Mouse (Mus musculus): ENCODE results near the gene Acr. TPM values are rescaled to one million over a fixed set of nuclear protein-coding genes. Genes with fewer than 3 reads are reported as not detected.

The Acr gene
- polyA plus RNA-seq, 1 experiment from 2014 or later = not detected

- Histone ChIP-seq H3K27me3 (ENCODE audit: control insufficient read depth, insufficient read depth, low read length) (no peaks in the 10 kb centered on the region), H3K27ac (ENCODE audit: low read length) (no peak overlapping the region), H3K9ac (ENCODE audit: low read length) (no peak overlapping the region), H3K4me1 (ENCODE audit: control insufficient read depth, insufficient read depth, low read length) (no peaks in the 10 kb centered on the region), H3K36me3 (ENCODE audit: control insufficient read depth, insufficient read depth, low read length) (no peaks in the 10 kb centered on the region), H3K4me3 (replicated peaks; ENCODE audit: low read length) (no peak overlapping the region), H3K4me2 (ENCODE audit: low read depth, low read length) (no peak overlapping the region), H3K9me3 (replicated peaks; ENCODE audit: control insufficient read depth, low read length) (no peaks in the 10 kb centered on the region)
- 85% methylated on average over 10 of the region's 10 CpGs for WGBS
- no peak for ATAC-seq (ENCODE audit: insufficient read depth, low FRiP score)
These were observed 34.3 kb upstream of the Acr start for GRCm38 (mm10) chr15:89533843-89534207.

- ATAC-seq (ENCODE audit: insufficient read depth, low FRiP score) = no peak
- no peaks in the 10 kb centered on the region for H3K36me3 ChIP-seq (ENCODE audit: control insufficient read depth, insufficient read depth, low read length)
- no peaks in the 10 kb centered on the region for H3K9me3 ChIP-seq (replicated peaks; ENCODE audit: control insufficient read depth, low read length)
- no peaks in the 10 kb centered on the region; the same call in 1 of the 2 replicates for H3K27me3 ChIP-seq (ENCODE audit: control insufficient read depth, insufficient read depth, low read length)
- no peak overlapping the region for H3K4me3 ChIP-seq (replicated peaks; ENCODE audit: low read length)
- no peak overlapping the region for H3K4me2 ChIP-seq (ENCODE audit: low read depth, low read length)
- no peak overlapping the region for H3K9ac ChIP-seq (ENCODE audit: low read length)
- 90% methylated on average over 7 of the region's 7 CpGs for WGBS
- H3K27ac ChIP-seq (ENCODE audit: low read length) = no peak overlapping the region
- H3K4me1 ChIP-seq (ENCODE audit: control insufficient read depth, insufficient read depth, low read length) = no peaks in the 10 kb centered on the region
These were observed 24.0 kb upstream of the Acr start for GRCm38 (mm10) chr15:89544171-89544570.

- Histone ChIP-seq H3K9ac (ENCODE audit: low read length) (no peak overlapping the region), H3K9me3 (replicated peaks; ENCODE audit: control insufficient read depth, low read length) (no peaks in the 10 kb centered on the region), H3K4me2 (ENCODE audit: low read depth, low read length) (peak overlapping the region; percentile 49), H3K4me1 (ENCODE audit: control insufficient read depth, insufficient read depth, low read length) (no peaks in the 10 kb centered on the region), H3K4me3 (replicated peaks; ENCODE audit: low read length) (peak overlapping the region; percentile 24; the same call in 1 of the 2 replicates), H3K36me3 (ENCODE audit: control insufficient read depth, insufficient read depth, low read length) (no peaks in the 10 kb centered on the region), H3K27me3 (ENCODE audit: control insufficient read depth, insufficient read depth, low read length) (no peaks in the 10 kb centered on the region; the same call in 1 of the 2 replicates), H3K27ac (ENCODE audit: low read length) (no peak overlapping the region)
- no peak for ATAC-seq (ENCODE audit: insufficient read depth, low FRiP score)
- WGBS = 60% methylated on average over 8 of the region's 8 CpGs
These were observed 20.8 kb upstream of the Acr start for GRCm38 (mm10) chr15:89547321-89547720.

- H3K4me2 ChIP-seq (ENCODE audit: low read depth, low read length) = peak overlapping the region; percentile 49
- peak overlapping the region; percentile 24 for H3K4me3 ChIP-seq (replicated peaks; ENCODE audit: low read length)
- ATAC-seq (ENCODE audit: insufficient read depth, low FRiP score) = peak; percentile 48; the same call in 1 of the 2 replicates
- no peaks in the 10 kb centered on the region for H3K4me1 ChIP-seq (ENCODE audit: control insufficient read depth, insufficient read depth, low read length)
- peak overlapping the region; percentile 34; the same call in 1 of the 2 replicates for H3K9ac ChIP-seq (ENCODE audit: low read length)
- 33% methylated on average over 58 of the region's 58 CpGs for WGBS
- H3K27ac ChIP-seq (ENCODE audit: low read length) = no peak overlapping the region
- H3K9me3 ChIP-seq (replicated peaks; ENCODE audit: control insufficient read depth, low read length) = no peaks in the 10 kb centered on the region
- H3K27me3 ChIP-seq (ENCODE audit: control insufficient read depth, insufficient read depth, low read length) = no peaks in the 10 kb centered on the region; the same call in 1 of the 2 replicates
- no peaks in the 10 kb centered on the region for H3K36me3 ChIP-seq (ENCODE audit: control insufficient read depth, insufficient read depth, low read length)
These were observed 20.1 kb upstream of the Acr start for GRCm38 (mm10) chr15:89547824-89548601.

- Histone ChIP-seq H3K36me3 (ENCODE audit: control insufficient read depth, insufficient read depth, low read length) (no peaks in the 10 kb centered on the region), H3K9me3 (replicated peaks; ENCODE audit: control insufficient read depth, low read length) (no peaks in the 10 kb centered on the region), H3K4me3 (replicated peaks; ENCODE audit: low read length) (no peak overlapping the region), H3K4me2 (ENCODE audit: low read depth, low read length) (peak overlapping the region; percentile 49; the same call in 1 of the 2 replicates), H3K27ac (ENCODE audit: low read length) (no peak overlapping the region), H3K4me1 (ENCODE audit: control insufficient read depth, insufficient read depth, low read length) (no peaks in the 10 kb centered on the region), H3K9ac (ENCODE audit: low read length) (no peak overlapping the region), H3K27me3 (ENCODE audit: control insufficient read depth, insufficient read depth, low read length) (no peaks in the 10 kb centered on the region; the same call in 1 of the 2 replicates)
- peak; percentile 11; the same call in 1 of the 2 replicates for ATAC-seq (ENCODE audit: insufficient read depth, low FRiP score)
- 61% methylated on average over 11 of the region's 11 CpGs for WGBS
These were observed 19.3 kb upstream of the Acr start for GRCm38 (mm10) chr15:89548837-89549236.

- Histone ChIP-seq H3K4me2 (ENCODE audit: low read depth, low read length) (no peak overlapping the region), H3K9ac (ENCODE audit: low read length) (no peak overlapping the region), H3K36me3 (ENCODE audit: control insufficient read depth, insufficient read depth, low read length) (no peaks in the 10 kb centered on the region), H3K4me1 (ENCODE audit: control insufficient read depth, insufficient read depth, low read length) (no peaks in the 10 kb centered on the region), H3K27ac (ENCODE audit: low read length) (no peak overlapping the region), H3K27me3 (ENCODE audit: control insufficient read depth, insufficient read depth, low read length) (no peaks in the 10 kb centered on the region; the same call in 1 of the 2 replicates), H3K4me3 (replicated peaks; ENCODE audit: low read length) (no peak overlapping the region), H3K9me3 (replicated peaks; ENCODE audit: control insufficient read depth, low read length) (no peaks in the 10 kb centered on the region)
- no peak for ATAC-seq (ENCODE audit: insufficient read depth, low FRiP score)
- WGBS = 87% methylated on average over 8 of the region's 8 CpGs
These were observed 17.6 kb upstream of the Acr start for GRCm38 (mm10) chr15:89550506-89550905.

- H3K9me3 ChIP-seq (replicated peaks; ENCODE audit: control insufficient read depth, low read length) = no peaks in the 10 kb centered on the region
- WGBS = 73% methylated on average over 1 of the region's 1 CpGs
- no peaks in the 10 kb centered on the region; the same call in none of the 2 replicates for H3K27me3 ChIP-seq (ENCODE audit: control insufficient read depth, insufficient read depth, low read length)
- no peak overlapping the region for H3K9ac ChIP-seq (ENCODE audit: low read length)
- no peak for ATAC-seq (ENCODE audit: insufficient read depth, low FRiP score)
- peaks cover 6% of the 10 kb centered on the region; the same call in 1 of the 2 replicates for H3K4me1 ChIP-seq (ENCODE audit: control insufficient read depth, insufficient read depth, low read length)
- no peaks in the 10 kb centered on the region for H3K36me3 ChIP-seq (ENCODE audit: control insufficient read depth, insufficient read depth, low read length)
- no peak overlapping the region for H3K27ac ChIP-seq (ENCODE audit: low read length)
- no peak overlapping the region for H3K4me3 ChIP-seq (replicated peaks; ENCODE audit: low read length)
- no peak overlapping the region for H3K4me2 ChIP-seq (ENCODE audit: low read depth, low read length)
These were observed 16.4 kb upstream of the Acr start for GRCm38 (mm10) chr15:89551733-89552132.

GRCm38 (mm10) chr15:89555591-89555990 is 12.5 kb upstream of the Acr start:
- Histone ChIP-seq H3K4me1 (ENCODE audit: control insufficient read depth, insufficient read depth, low read length) (peaks cover 13% of the 10 kb centered on the region), H3K9me3 (replicated peaks; ENCODE audit: control insufficient read depth, low read length) (no peaks in the 10 kb centered on the region), H3K4me2 (ENCODE audit: low read depth, low read length) (no peak overlapping the region), H3K36me3 (ENCODE audit: control insufficient read depth, insufficient read depth, low read length) (no peaks in the 10 kb centered on the region), H3K4me3 (replicated peaks; ENCODE audit: low read length) (no peak overlapping the region), H3K9ac (ENCODE audit: low read length) (no peak overlapping the region), H3K27ac (ENCODE audit: low read length) (no peak overlapping the region), H3K27me3 (ENCODE audit: control insufficient read depth, insufficient read depth, low read length) (peaks cover 15% of the 10 kb centered on the region)
- 88% methylated on average over 6 of the region's 6 CpGs for WGBS
- ATAC-seq (ENCODE audit: insufficient read depth, low FRiP score) = no peak

- H3K27ac ChIP-seq (ENCODE audit: low read length) = peak overlapping the region; percentile 52; the same call in 1 of the 2 replicates
- peaks cover 15% of the 10 kb centered on the region for H3K27me3 ChIP-seq (ENCODE audit: control insufficient read depth, insufficient read depth, low read length)
- whole genome bisulfite sequencing = 34% methylated on average over 23 of the region's 23 CpGs
- peaks cover 13% of the 10 kb centered on the region for H3K4me1 ChIP-seq (ENCODE audit: control insufficient read depth, insufficient read depth, low read length)
- no peak for ATAC-seq (ENCODE audit: insufficient read depth, low FRiP score)
- no peaks in the 10 kb centered on the region for H3K9me3 ChIP-seq (replicated peaks; ENCODE audit: control insufficient read depth, low read length)
- peak overlapping the region; percentile 54 for H3K4me2 ChIP-seq (ENCODE audit: low read depth, low read length)
- H3K36me3 ChIP-seq (ENCODE audit: control insufficient read depth, insufficient read depth, low read length) = no peaks in the 10 kb centered on the region
- H3K4me3 ChIP-seq (replicated peaks; ENCODE audit: low read length) = peak overlapping the region; percentile 4
- H3K9ac ChIP-seq (ENCODE audit: low read length) = 0 out of 2 replicates have a peak overlapping the region, but pooled peaks have one; percentile 39
These were observed 11.5 kb upstream of the Acr start for GRCm38 (mm10) chr15:89556401-89557178.

All from stomach, embryonic 16.5 days (tissue).